Comparison of ENCODE assay signal across 26 mouse cellular contexts in the genomic region with DNA sequence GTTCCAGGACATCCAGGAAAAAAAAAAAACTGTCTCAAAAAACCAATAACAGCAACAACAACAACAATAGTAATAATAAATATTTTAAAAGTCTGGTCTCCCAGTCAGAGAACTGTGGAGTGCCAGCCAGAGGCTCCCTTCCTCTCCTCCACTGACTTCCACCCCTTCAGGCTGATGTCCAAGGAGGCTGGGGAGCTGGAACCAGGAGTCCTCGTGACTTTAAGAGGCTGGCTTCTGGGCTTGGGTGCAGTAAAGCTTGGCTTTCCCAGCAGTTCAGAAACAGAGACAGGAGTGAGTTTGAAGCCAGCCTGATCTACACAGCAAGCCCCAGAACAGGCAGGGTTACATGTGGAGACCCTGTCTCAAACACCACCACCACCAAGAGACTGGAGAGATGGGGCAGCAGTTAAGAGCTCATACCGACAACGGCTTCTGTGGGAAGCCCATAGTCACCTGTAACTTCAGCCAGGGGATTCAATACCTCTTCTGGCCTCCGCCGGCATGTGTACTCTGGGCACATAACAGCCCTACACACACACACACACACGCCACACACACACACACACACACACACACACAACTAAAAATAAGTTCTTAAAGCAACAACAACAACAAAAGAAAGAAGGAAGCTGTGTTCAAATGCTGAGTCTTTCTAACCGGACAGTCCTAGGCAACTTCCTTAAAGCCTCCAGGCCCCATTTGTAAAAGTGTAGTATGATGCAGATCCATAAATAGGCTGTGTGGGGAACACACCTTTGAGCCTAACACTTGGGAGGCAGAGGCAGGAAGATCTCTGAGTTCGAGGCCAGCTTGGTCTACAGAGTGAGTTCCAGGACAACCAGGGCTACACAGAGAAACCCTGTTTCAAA. TPM values are rescaled to one million over a fixed set of nuclear protein-coding genes. Genes with fewer than 3 reads are reported as not detected.
DNase-seq lines count a peak whose midpoint lies in the region; ATAC-seq and TF ChIP-seq lines count a peak whose summit lies in the region.
"Had no signal": no experiment of that assay in that cellular context is flagged by ENCODE, and none has a peak within 500 bp of the region (broad histone marks: within the 10 kb centered on the region; RNA-seq: fewer than 3 reads in every experiment).

No protein-coding gene starts in this region.

- DNase-seq in heart, adult 11 months, result peak; percentile 95
- DNase-seq in heart, postnatal 25 days (ENCODE audit: low spot score), result no peak
- DNase-seq in spleen, adult 2 months (ENCODE audit: low read depth in 1 of 2, low spot score in 2 of 2), result no peak
- DNase-seq in spleen, postnatal 36 days (ENCODE audit: low spot score in 2 of 2), result no peak
- DNase-seq in left cerebral cortex, postnatal 4 days, result no peak
- DNase-seq: adrenal gland, adult 8-10 months; B cell, adult 2 months; cerebellum, adult 11-12 months; cerebellum, postnatal 14 days; embryo, embryonic 11 days; gastrocnemius, postnatal 10 days; heart, postnatal 4 days; kidney, adult 11 months; liver, postnatal 0 days; lung, postnatal 4 days; right cerebral cortex, adult 18-20 months; thymus, postnatal 4 days had no signal

- intact Hi-C loops in heart, postnatal 25 days (cut with DNase I), result no loop called here
- intact Hi-C loops in left cerebral cortex, postnatal 4 days (cut with DNase I), result no loop called here

- ATAC-seq in megakaryocyte, adult 5-6 weeks (ENCODE audit: poor library complexity, severe bottlenecking), result peak; percentile 53
- no peak for ATAC-seq in frontal cortex, adult (ENCODE audit: low TSS enrichment)
- ATAC-seq: forebrain, embryonic 16.5 days; liver, postnatal 0 days had no signal

- H3K27me3 ChIP-seq in spleen, adult 2 months (ENCODE audit: control insufficient read depth, insufficient read depth, low read length), result no peaks in the 10 kb centered on the region
- H3K27me3 ChIP-seq: hindbrain, embryonic 15.5 days; limb, embryonic 15.5 days; neural tube, embryonic 12.5 days had no signal

- TF ChIP-seq CTCF in spleen, adult 2 months (IDR thresholded peaks at IDR 0.05; ENCODE audit: extremely low read depth, insufficient read depth, insufficient read length, insufficient replicate concordance), result no peak

- peaks cover 7% of the 10 kb centered on the region; the same call in 1 of the 2 replicates for H3K4me1 ChIP-seq in spleen, adult 2 months (ENCODE audit: control insufficient read depth, insufficient read depth, insufficient read length)

- H3K4me3 ChIP-seq in spleen, adult 2 months (ENCODE audit: extremely low read depth, insufficient read depth, insufficient read length), result no peak overlapping the region
- H3K4me3 ChIP-seq: heart, embryonic 13.5 days; hindbrain, embryonic 15.5 days; limb, embryonic 15.5 days; neural tube, embryonic 12.5 days had no signal

- TF ChIP-seq POLR2A in spleen, adult 2 months (IDR thresholded peaks at IDR 0.05; ENCODE audit: low read depth, low read length), result no peak

- H3K36me3 ChIP-seq in spleen, adult 2 months (ENCODE audit: control insufficient read depth, insufficient read depth, low read length), result no peaks in the 10 kb centered on the region
- H3K36me3 ChIP-seq: heart, embryonic 13.5 days; hindbrain, embryonic 15.5 days; limb, embryonic 15.5 days; neural tube, embryonic 12.5 days had no signal

- 72% methylated on average over 8 of the region's 8 CpGs for whole genome bisulfite sequencing in spleen, adult 2 months

- H3K27ac ChIP-seq in spleen, adult 2 months (ENCODE audit: insufficient read depth, low read length), result 0 out of 2 replicates have a peak overlapping the region, but pooled peaks have one; percentile 33
- H3K27ac ChIP-seq: heart, embryonic 13.5 days; hindbrain, embryonic 15.5 days; limb, embryonic 15.5 days; neural tube, embryonic 12.5 days had no signal

RNA-seq across cellular contexts. Expression of gene Csnk1e, which starts 9.3 kb away (rescaled TPM):
- total RNA-seq in heart, postnatal 25 days (2021), result 10 to 100 TPM; 48.4 to 54.0 TPM
- 26.3 and 31.3 TPM in 2 replicates for polyA plus RNA-seq in spleen, adult 2 months (2012; rRNA removed)
- total RNA-seq in megakaryocyte, adult 5-6 weeks (2015), result 33.3 and 39.4 TPM in 2 replicates
- 29.3 and 32.0 TPM in 2 replicates for total RNA-seq in megakaryocyte, adult 5-6 weeks (2017)
- 100 to 1,000 TPM; 285 to 296 TPM for total RNA-seq in left cerebral cortex, postnatal 4 days (2021)

RNA-seq across cellular contexts. Expression of gene Tmem184b, which starts 42.7 kb away (rescaled TPM):
- 10 to 100 TPM; 43.0 to 46.7 TPM for total RNA-seq in heart, postnatal 25 days (2021)
- polyA plus RNA-seq in spleen, adult 2 months (2012; rRNA removed), result 89.7 and 113 TPM in 2 replicates
- 31.1 and 33.3 TPM in 2 replicates for total RNA-seq in megakaryocyte, adult 5-6 weeks (2015)
- 10.4 and 12.2 TPM in 2 replicates for total RNA-seq in megakaryocyte, adult 5-6 weeks (2017)
- total RNA-seq in left cerebral cortex, postnatal 4 days (2021), result 10 to 100 TPM; 49.6 to 53.4 TPM

RNA-seq across cellular contexts. Expression of gene Kcnj4, which starts 59.0 kb away (rescaled TPM):
- total RNA-seq in heart, postnatal 25 days (2021), result not detected
- polyA plus RNA-seq in spleen, adult 2 months (2012; rRNA removed), result not detected in 2 replicates
- total RNA-seq in megakaryocyte, adult 5-6 weeks (2015), result not detected in 2 replicates
- not detected in 2 replicates for total RNA-seq in megakaryocyte, adult 5-6 weeks (2017)
- 10 to 100 TPM; 29.9 to 39.5 TPM for total RNA-seq in left cerebral cortex, postnatal 4 days (2021)
- polyA plus RNA-seq: hindbrain, embryonic 15.5 days; limb, embryonic 15.5 days; liver, postnatal 0 days; midbrain, embryonic 11.5 days; neural tube, embryonic 12.5 days; stomach, embryonic 14.5 days had no signal

Comparison
In these comparisons a context has a peak if more than half of its experiments do, and no peak if none do; other contexts are left out.
1. RNA of gene Csnk1e, which starts 9.3 kb away (total RNA-seq): 285 to 296 TPM in left cerebral cortex, postnatal 4 days; 48.4 to 54.0 TPM in heart, postnatal 25 days and 29.3 to 39.4 TPM in megakaryocyte, adult 5-6 weeks; every median in the first group is over 4 times any median in the second.
2. RNA of gene Kcnj4, which starts 59.0 kb away (total RNA-seq): 29.9 to 39.5 TPM in left cerebral cortex, postnatal 4 days; not detected in heart, postnatal 25 days and not detected in megakaryocyte, adult 5-6 weeks; every median in the first group is over 10 times any median in the second.